Mouse (Mus musculus) stomach, postnatal 0 days (tissue): ENCODE results near the gene C1qtnf12.

Experiments used
- CTCF ChIP-seq: IDR thresholded peaks from 2 replicates; pipeline ENCODE4 v1.5.1; 2016; ENCODE audit warnings: antibody characterized with exemption, low read depth, mild to moderate bottlenecking, moderate library complexity
- EP300 ChIP-seq: optimal IDR thresholded peaks from 2 replicates; pipeline ENCODE3; 2016; ENCODE audit warnings: antibody characterized with exemption

GRCm38 (mm10) chr4:156008369-156008768, 46.3 kb downstream of the C1qtnf12 start:
- no peak for TF ChIP-seq CTCF
- TF ChIP-seq EP300, result no peak
